ENCODE assay signal across 8 mouse cellular contexts in genomic region chr16:31592973-31593683, GRCm38 (mm10).
DNase-seq lines count a peak whose midpoint lies in the region; ATAC-seq and TF ChIP-seq lines count a peak whose summit lies in the region.

No protein-coding gene starts in this region.

- TF ChIP-seq EP300 in heart, postnatal 0 days (IDR thresholded peaks at IDR 0.05; ENCODE audit: low read depth) = no peak

- TF ChIP-seq CTCF in testis, adult 2 months (IDR thresholded peaks at IDR 0.05; ENCODE audit: control insufficient read depth, insufficient read depth, insufficient replicate concordance, low read depth, low read length) = no peak
- no peak for TF ChIP-seq CTCF in heart, postnatal 0 days (IDR thresholded peaks at IDR 0.05; ENCODE audit: low read depth)
- TF ChIP-seq CTCF in midbrain, postnatal 0 days (IDR thresholded peaks at IDR 0.05) = no peak

- H3K27ac ChIP-seq in testis, adult 2 months (ENCODE audit: control insufficient read depth, insufficient read depth, low read depth, low read length) = no peak overlapping the region
- H3K27ac ChIP-seq in embryonic facial prominence, embryonic 10.5 days (replicated peaks) = peak overlapping the region; percentile 81
- peak overlapping the region; percentile 55 for H3K27ac ChIP-seq in heart, postnatal 0 days (ENCODE audit: low read depth)
- peak overlapping the region; percentile 39 for H3K27ac ChIP-seq in midbrain, postnatal 0 days (ENCODE audit: low read depth, low read length)

- H3K9ac ChIP-seq in heart, postnatal 0 days (replicated peaks; ENCODE audit: low read depth, low read length) = no peak overlapping the region
- H3K9ac ChIP-seq in midbrain, postnatal 0 days (replicated peaks; ENCODE audit: low read length, poor library complexity, severe bottlenecking) = no peak overlapping the region

- H3K4me1 ChIP-seq in testis, adult 2 months (ENCODE audit: control insufficient read depth, insufficient read depth, low read length) = no peaks in the 10 kb centered on the region
- peaks cover 52% of the 10 kb centered on the region for H3K4me1 ChIP-seq in embryonic facial prominence, embryonic 10.5 days
- H3K4me1 ChIP-seq in heart, postnatal 0 days (ENCODE audit: control insufficient read depth, insufficient read depth) = peaks cover 31% of the 10 kb centered on the region
- peaks cover 14% of the 10 kb centered on the region for H3K4me1 ChIP-seq in midbrain, postnatal 0 days (ENCODE audit: insufficient read depth, low read length)

- H3K9me3 ChIP-seq in embryonic facial prominence, embryonic 10.5 days = no peaks in the 10 kb centered on the region
- H3K9me3 ChIP-seq in heart, postnatal 0 days (replicated peaks; ENCODE audit: control insufficient read depth, low read length) = no peaks in the 10 kb centered on the region
- no peaks in the 10 kb centered on the region for H3K9me3 ChIP-seq in midbrain, postnatal 0 days (ENCODE audit: low read length)

- no peak for DNase-seq in testis, postnatal 10 days (ENCODE audit: low spot score)
- peak; percentile 22 for DNase-seq in embryonic facial prominence, embryonic 10.5 days (ENCODE audit: low spot score)
- DNase-seq in heart, postnatal 0 days (ENCODE audit: low spot score) = peak; percentile 63
- peak; percentile 65 to 75 for DNase-seq in left cerebral cortex, adult 9 months (ENCODE audit: low spot score in 2 of 2)
- DNase-seq in midbrain, postnatal 0 days (ENCODE audit: low spot score) = peak; percentile 39
- no peak for DNase-seq in thymus, postnatal 36 days
- DNase-seq in urinary bladder, postnatal 10 days (ENCODE audit: low spot score) = no peak

- H3K27me3 ChIP-seq in testis, adult 2 months (ENCODE audit: control insufficient read depth, insufficient read depth, low read length) = no peaks in the 10 kb centered on the region
- 0 out of 2 replicates have a peak, but pooled peaks cover 9% of the 10 kb centered on the region for H3K27me3 ChIP-seq in embryonic facial prominence, embryonic 10.5 days (replicated peaks; ENCODE audit: low read depth, poor library complexity, severe bottlenecking)
- H3K27me3 ChIP-seq in heart, postnatal 0 days (ENCODE audit: control insufficient read depth, insufficient read depth, low read length) = no peaks in the 10 kb centered on the region
- no peaks in the 10 kb centered on the region for H3K27me3 ChIP-seq in midbrain, postnatal 0 days (ENCODE audit: insufficient read depth, low read length)

- 41% methylated on average over 9 of the region's 9 CpGs for WGBS in embryonic facial prominence, embryonic 10.5 days
- WGBS in heart, postnatal 0 days = 34% methylated on average over 9 of the region's 9 CpGs
- WGBS in midbrain, postnatal 0 days = 33% methylated on average over 9 of the region's 9 CpGs

- H3K4me3 ChIP-seq in testis, adult 2 months (ENCODE audit: control insufficient read depth, low read depth, low read length) = peak overlapping the region; percentile 46
- 0 out of 2 replicates have a peak overlapping the region, but pooled peaks have one; percentile 28 for H3K4me3 ChIP-seq in embryonic facial prominence, embryonic 10.5 days
- H3K4me3 ChIP-seq in heart, postnatal 0 days (ENCODE audit: low read depth, low read length) = no peak overlapping the region
- no peak overlapping the region for H3K4me3 ChIP-seq in midbrain, postnatal 0 days (ENCODE audit: low read depth, low read length)

- no peak for TF ChIP-seq POLR2A in testis, adult 2 months (IDR thresholded peaks at IDR 0.05; ENCODE audit: control insufficient read depth, low read depth, low read length)

- H3K36me3 ChIP-seq in testis, adult 2 months (ENCODE audit: control insufficient read depth, insufficient read depth, low read length) = no peaks in the 10 kb centered on the region
- H3K36me3 ChIP-seq in embryonic facial prominence, embryonic 10.5 days (replicated peaks) = no peaks in the 10 kb centered on the region
- no peaks in the 10 kb centered on the region for H3K36me3 ChIP-seq in heart, postnatal 0 days (replicated peaks; ENCODE audit: control insufficient read depth, insufficient read depth, low read length)
- no peaks in the 10 kb centered on the region for H3K36me3 ChIP-seq in midbrain, postnatal 0 days (ENCODE audit: insufficient read depth, low read length)

- no peak overlapping the region for H3K4me2 ChIP-seq in heart, postnatal 0 days (ENCODE audit: low read depth, low read length)
- no peak overlapping the region for H3K4me2 ChIP-seq in midbrain, postnatal 0 days (ENCODE audit: low read depth, low read length, poor library complexity, severe bottlenecking)

- no peak; the same call in 1 of the 2 replicates for ATAC-seq in heart, postnatal 0 days (ENCODE audit: insufficient read depth, low read depth)
- ATAC-seq in midbrain, postnatal 0 days (ENCODE audit: low FRiP score) = no peak

Comparison
In these comparisons a context has a peak if more than half of its experiments do, and no peak if none do; other contexts are left out.
1. H3K4me3 ChIP-seq: peak in testis, adult 2 months (single experiment) and embryonic facial prominence, embryonic 10.5 days (single experiment); none in heart, postnatal 0 days (single experiment) and midbrain, postnatal 0 days (single experiment).
2. DNase-seq: peak in embryonic facial prominence, embryonic 10.5 days (single experiment), heart, postnatal 0 days (single experiment), left cerebral cortex, adult 9 months (2 of 2) and midbrain, postnatal 0 days (single experiment); none in testis, postnatal 10 days (single experiment), thymus, postnatal 36 days (0 of 2) and urinary bladder, postnatal 10 days (single experiment).